Mouse (Mus musculus): ENCODE results near the gene Agrp.

Gene Agrp

DNA sequence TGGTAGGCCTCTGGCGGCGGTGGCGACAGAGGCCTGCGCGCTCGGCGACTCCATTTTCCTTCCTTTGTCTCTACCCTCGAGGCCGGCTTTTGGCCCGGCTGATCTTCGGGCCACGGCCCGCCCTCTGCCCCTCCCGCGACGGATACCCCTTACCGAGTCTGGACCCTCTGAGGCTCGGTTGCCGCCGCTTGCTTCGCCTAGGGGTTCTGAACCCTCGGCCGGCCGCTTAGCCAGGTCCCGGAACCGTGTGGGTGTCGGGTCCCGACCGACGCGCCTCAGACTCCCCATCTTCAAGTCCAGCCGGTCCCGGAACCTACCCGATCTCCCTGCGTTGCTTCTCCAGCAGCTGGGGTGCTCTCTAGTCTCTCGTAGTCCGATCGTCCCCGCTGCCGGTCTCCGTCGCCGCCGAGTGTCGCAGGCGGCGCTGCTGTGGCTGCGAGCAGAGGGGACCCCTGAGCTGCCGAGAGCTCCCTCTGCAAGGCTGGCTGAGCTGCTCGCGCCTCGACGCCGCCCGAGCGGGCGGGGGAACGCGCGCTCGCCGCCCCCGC lies at the start of gene Agrp:
TSS of gene Agrp (minus strand) at position 431 of the 548 bp plus-strand sequence.
- in situ Hi-C loops (cut with MboI, MseI) = no loop called here

DNA sequence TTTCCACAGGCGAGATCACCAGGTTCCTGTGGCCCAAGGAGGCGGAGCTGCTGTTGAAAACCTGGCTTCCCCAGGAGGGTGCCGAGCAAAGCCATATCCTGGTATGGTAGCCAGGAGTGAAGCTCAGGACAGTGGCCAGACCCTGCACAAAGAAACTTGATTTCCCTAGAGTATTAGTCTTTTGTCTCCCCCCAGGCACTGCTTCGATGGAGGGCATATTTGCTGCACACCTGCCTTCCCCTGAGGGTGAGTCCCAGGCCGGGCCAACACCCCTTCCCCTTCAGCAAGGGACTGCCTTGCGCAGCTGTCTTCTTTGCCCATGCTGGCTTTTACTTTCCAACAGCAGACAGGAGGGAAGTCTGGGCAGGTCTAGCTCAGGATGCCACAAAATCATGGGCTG lies 49.4 kb upstream of the Agrp start:
- in situ Hi-C loops (cut with MboI, MseI) = loop anchor here (5.0 kb wide), 1 partner anchor 69 kb away; no protein-coding TSS in a partner anchor

DNA sequence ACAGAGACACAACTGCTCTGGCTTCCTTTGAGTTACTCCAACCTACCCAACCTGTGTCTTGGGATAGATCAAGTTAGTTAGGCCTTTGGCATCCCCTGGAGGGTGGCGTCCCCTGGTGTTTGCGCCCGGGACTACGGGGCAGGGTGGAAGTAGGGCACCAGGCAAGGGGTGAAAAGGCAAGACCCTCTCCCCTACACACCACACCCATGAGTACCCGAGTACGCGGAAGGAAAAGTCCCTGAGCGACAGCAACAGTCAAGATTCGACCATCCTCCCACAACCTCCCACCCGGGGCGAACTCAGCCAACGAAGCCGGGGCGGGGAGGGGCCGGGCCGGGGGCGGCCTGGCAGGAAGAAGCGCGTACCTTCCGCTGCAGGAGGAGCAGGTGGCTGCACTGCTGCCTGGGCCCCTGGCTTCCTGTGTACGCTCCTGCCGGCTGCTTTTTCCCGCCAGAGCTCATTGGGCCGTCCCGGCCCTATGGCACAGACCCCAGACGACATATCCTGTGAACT lies 48.7 kb upstream of the Agrp start, which contains the start of gene Carmil2:
TSS of gene Carmil2 (plus strand) at position 479 of the 513 bp plus-strand sequence.
- in situ Hi-C loops (cut with MboI, MseI) = loop anchor here (5.0 kb wide), 1 partner anchor 69 kb away; no protein-coding TSS in a partner anchor

DNA sequence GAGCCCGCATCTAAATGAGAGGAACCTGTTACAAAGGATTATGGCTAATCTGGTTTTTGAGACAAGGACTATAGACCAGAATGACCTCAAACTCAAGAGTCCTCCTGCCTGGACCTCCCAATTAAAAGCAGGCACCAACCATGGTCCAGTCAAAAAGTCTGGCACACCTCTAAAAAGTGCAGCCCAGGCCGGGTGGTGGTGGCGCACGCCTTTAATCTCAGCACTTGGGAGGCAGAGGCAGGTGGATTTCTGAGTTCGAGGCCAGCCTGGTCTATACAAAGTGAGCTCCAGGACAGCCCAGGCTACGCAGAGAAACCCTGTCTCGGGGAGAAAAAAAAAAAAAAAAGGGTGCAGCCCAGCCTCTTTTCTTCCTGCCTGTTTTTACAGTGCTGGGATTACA lies 48.1 kb upstream of the Agrp start:
- in situ Hi-C loops (cut with MboI, MseI) = loop anchor here (5.0 kb wide), 1 partner anchor 68 kb away; no protein-coding TSS in a partner anchor

DNA sequence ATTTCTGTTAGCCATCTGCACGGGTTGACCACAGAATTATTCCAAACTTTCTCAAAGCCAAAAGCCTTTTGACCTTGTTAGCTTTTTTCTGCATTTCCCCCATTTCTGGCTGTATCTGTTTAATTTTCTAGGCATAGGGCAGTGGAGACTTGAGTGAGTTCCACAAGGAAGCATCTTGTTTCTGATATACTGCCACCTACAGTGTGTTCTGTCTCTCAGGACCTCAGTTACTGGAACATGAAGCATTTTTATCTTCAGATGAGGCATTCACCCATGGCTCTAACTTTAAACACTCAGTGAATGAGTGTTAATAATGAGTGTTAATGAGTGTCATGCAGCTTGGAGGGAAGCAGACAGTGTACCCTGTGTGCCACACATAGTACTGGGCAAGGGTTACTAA lies 40.7 kb upstream of the Agrp start:
- in situ Hi-C loops (cut with MboI, MseI) = no loop called here

DNA sequence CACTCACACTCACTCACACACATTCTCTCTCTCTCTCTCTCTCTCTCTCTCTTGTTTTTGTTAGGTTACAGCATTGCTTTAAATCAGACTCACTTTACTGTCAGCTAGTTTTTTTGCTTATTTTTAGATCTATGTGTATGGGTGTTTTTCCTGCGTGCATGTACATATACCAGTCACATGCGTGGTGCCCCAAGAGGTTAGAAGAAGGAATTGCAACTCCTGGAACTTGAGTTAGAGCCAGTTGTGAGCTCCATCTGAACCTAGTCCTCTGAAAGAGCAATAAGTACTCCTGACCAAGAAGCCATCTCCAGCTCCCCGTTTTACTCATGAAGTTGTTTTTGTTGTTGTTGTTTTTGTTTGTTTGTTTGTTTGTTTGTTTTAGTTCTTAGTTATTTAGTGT lies 24.0 kb upstream of the Agrp start:
- in situ Hi-C loops (cut with MboI, MseI) = no loop called here

DNA sequence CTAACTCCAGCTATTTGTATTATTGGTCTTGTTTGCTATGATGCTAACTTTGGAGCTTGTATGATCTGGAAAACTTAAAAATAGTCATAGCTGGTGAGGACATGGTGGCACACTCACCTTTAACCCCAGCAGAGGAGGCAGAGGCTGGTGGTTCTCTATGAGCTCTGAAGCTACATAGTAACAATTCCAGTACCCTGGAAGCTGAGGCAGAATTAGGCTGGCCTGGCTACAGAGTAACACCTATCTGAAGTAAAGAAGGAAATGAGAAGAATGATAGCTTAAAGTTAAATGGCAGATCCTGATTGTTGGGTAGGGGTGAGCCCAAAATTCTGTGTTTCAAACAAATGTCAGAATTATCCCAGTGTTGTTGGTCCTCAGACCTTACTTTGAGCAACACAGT lies 20.4 kb upstream of the Agrp start:
- in situ Hi-C loops (cut with MboI, MseI) = no loop called here

DNA sequence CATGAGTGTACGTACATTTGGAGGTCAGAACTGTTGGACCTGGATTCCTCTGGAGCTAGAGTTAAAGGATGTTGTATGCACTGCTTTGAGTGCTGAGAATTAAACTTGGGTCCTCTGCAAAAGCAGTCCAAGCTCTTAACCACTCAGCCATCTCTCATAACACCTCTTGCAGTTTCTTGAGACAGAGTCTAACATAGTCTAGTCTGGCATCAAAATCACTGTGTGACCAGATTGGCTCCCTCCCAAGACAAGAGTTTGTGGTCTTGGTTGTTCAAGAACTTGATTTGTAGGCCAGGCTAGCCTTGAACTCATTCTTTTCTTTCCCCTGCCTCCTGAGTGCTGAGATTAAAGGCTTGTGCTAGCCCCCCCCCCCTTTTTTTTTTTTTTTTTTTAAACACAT lies 11.7 kb upstream of the Agrp start:
- in situ Hi-C loops (cut with MboI, MseI) = loop anchor here (5.0 kb wide), 1 partner anchor 37 kb away; no protein-coding TSS in a partner anchor

DNA sequence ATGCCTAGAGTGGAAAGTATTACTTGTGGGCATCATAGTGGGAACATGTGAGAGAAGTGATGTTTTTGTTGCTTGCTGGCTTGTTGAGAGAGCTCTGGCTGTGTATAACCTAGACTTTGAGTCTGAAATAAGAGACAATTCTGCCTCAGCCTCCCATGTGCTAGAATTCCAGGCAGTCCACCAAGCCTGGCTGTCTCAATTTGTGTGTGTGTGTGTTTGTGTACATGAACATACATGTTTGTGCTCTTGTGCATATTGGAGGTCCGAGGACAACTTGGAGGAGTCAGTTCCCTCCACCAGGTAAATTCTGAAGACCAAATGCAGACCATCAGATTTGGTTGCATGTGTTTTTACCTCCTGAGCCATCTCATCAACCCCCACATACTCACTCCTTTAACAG lies 8.0 kb upstream of the Agrp start:
- in situ Hi-C loops (cut with MboI, MseI) = loop anchor here (5.0 kb wide), 1 partner anchor 33 kb away; no protein-coding TSS in a partner anchor

DNA sequence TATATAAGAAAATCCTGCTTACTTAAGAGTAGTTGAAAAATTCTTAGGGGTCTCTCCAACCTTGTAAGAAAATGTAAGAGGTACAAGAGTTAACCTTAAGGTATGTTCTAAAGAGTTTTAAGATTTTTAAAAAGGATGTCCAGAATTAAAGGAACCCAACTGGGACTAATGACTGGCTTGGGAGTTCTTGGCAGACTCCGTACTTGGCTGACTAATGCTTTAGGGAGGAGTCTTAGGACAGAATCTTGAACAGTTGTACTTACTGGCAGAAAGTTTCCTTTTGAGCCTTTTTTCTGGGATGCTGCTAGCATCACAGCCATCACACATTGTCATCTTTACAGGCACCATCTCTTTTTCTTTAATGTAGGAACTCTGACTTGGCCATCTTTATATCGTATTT lies 3.3 kb upstream of the Agrp start:
- in situ Hi-C loops (cut with MboI, MseI) = no loop called here

DNA sequence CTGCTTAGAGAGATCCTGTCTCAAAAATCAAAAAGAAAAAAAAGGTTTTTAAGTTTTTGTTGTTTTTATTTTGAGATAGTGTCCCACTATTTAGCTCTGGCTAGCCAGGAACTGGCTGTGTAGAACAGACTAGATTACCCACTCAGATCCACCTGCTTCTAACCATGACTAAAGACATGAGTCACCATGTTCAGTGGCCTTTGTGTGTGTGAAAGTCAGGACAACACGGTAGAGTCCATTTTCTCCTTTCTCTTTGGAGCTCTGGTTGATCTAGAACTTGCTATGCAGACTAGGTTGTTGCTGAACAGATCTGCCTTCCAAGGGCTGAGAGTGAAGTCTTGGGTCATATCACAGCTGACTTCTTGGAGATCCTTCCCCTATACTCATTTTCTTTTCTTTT lies 2.6 kb upstream of the Agrp start:
- in situ Hi-C loops (cut with MboI, MseI) = no loop called here

DNA sequence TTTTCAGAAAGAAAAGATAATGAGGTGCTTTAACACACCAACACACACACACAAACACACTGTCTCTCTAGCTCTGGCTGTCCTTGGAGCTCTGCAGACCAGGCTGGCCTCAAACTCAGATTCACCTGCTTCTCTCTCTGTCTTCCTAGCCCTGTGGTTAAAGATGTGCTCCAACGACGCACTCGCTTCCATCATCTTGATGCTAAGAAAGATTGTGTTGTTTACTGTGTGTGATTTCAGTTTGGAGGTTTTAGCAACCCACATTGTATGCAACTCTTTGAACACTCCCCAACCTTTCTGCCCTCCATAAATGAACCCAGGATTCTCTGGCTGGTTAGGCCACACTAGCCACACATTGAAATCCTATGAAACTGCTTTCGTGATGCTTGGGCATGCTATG lies 1.3 kb upstream of the Agrp start:
- in situ Hi-C loops (cut with MboI, MseI) = no loop called here

DNA sequence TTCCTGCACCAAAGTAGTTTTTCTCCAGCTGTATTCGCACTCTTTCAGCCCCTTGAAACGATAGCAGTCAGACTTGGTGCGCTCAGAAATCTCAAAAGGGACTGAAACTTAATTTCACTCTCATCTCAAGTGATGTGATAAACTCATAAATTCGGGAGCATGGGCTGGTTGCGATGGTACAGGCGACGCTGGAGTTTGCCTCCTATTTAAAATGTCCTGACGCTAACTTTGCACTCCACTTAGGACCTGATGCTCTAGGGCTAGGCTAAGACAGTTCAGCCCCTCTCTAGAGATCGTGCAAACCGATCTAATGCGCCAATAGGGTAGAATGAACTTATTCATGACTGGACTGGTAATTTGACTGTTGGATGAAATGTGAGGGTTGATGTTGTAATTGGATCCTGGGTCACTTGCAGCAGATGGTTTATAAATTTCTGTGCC lies 428 bp upstream of the Agrp start:
- in situ Hi-C loops (cut with MboI, MseI) = no loop called here

DNA sequence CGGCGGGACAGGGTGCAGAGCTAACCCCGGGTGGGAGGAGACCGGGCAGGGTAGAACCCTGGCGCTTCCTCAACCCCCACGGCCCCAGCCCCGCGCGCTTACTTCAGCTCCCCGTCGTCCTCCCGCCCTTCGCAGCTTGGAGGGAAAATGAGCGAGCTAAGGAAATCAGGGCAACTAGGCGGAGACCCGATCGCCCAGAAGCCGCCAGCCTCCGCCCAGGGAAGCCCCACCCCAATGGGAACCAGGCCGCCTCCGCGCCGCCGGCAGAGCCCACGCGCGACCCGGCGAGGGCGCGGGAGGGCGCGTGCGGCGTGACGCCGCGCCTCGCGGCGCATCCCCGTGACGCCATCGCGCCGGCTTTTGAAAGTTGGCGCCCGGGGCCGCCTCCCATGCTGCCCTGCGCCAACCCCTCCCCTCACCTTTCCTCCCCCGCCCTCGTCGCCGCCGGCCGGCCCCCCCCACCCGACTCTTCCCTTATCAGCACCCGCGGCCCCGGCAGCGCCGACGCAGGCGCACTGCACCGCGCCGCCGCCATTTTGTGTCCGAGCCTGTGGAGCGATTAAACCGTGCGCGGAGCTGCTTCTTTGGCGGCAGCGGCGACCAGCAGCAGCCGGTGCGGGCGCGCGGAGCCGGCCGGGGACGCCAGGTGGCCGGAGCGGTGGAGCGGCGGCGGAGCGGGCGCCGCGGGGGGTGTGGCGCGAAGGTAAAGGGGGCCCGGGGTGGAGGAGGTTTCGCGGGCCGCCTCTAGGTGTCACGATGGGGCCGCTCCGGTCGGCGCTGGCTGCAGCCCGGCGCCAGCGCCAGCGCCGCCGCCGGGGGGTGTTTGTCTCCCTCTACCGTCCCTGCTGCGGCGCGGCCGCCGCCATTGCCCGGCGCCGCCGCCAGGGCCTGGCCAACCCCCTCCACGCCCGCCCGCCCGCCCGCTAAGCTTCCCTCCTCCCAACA lies 903 bp downstream of the Agrp start, which contains the start of gene Ctcf:
TSS of gene Ctcf (plus strand) at position 551 of the 945 bp plus-strand sequence.
- in situ Hi-C loops (cut with MboI, MseI) = no loop called here

DNA sequence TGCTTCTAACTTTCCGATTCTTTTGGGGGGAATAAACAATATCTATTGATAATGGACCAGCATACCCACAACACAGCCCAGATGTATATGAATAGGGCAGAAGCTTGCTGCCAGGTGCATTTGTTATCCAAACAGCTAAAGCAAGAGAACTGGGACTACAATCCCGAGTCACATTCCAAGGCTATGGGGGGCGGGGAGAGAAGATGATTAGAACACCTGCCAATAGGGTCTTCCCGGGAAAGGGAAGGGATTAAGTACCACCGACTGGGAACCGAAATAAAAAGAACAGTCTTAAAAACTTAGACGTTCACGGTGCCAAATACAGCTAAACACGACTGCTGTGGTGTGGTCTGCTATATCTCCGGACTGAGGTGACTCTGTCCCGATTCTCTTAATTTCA lies 1.7 kb downstream of the Agrp start:
- in situ Hi-C loops (cut with MboI, MseI) = no loop called here

DNA sequence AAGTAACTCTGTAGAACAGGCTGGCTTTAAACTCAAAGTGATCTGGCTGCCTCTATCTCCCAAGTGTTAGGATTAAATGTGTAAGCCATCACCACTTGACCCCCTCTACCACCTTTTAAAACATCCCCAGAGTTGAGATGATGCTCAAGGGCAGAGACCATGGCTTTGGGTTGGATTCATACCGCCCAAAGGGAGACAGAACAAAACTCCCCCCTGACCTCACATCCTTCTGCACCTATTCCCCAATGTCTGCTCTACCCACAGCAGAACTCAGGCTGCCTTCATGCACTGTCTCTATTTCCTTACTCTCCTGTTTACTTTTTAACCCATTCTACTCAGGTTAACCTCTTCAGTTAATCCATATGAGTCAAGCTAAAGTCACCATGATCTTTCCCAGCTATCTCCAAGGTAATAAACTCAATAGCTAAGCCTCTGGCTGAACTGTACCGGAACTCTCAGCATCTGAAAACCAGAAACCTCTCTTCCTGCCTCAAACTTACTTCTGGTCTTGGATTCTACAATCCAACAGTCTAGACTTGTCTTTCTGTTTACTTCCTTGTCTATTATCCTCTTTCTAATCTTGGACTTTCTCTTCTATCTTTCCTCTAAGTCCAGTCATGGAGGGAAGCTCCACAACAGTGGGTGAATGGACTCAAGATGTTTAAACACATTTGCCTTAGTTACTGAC lies 2.3 kb downstream of the Agrp start:
- in situ Hi-C loops (cut with MboI, MseI) = no loop called here

DNA sequence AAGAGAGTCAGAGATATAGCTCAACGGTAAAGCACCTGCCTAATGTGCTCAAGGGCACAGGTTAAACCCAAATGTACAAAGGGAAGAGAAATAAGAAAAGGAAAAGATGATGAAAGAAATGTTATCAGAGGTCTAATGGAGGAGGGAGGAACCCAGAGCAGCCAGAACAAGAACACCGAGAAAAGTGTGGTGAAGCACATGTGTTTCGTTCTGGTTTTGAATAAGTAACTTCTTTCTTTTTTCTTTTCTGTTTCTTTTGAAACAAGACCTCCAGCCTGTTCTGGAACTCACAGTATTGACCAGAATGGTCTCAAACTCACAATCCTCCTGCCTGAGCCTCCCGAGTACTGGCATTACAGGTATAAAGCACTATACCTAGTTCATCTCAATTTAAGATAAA lies 7.9 kb downstream of the Agrp start:
- in situ Hi-C loops (cut with MboI, MseI) = no loop called here

DNA sequence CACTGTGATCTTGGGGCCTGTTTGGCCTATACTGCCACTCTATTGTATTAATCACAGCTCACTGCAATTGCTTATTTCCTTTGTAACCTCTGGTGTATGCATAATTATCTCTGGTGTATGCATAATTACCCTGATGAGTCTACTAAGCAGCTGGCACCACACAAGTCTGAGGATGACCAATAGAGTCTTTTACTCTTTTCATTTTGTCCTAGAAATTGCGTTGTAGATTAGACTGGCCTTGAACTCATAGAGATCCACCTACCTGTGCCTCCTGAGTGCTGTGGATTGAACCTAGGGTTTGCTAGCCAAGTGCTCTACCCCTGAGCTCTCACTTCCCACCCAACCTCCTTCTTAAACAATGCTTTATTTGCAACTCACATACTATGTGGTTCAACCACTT lies 11.1 kb downstream of the Agrp start:
- in situ Hi-C loops (cut with MboI, MseI) = no loop called here

DNA sequence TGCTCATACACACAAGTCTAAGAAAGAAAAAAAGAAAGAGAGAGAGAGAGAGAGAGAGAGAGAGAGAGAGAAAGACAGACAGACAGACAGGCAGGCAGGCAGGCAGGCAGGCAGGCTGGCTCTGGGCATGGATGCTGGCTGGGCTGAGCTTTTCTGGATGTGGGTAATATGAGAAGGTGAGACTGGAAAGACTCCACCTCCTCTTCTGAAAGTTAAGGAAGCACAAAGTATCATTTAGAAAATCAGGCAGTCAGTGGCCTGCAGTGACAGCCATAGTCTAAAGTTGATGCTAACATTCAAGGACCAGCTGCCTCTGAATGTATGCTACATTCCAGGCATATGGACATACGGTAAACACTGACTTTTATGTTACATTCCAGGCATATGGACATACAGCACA lies 12.4 kb downstream of the Agrp start:
- in situ Hi-C loops (cut with MboI, MseI) = no loop called here

DNA sequence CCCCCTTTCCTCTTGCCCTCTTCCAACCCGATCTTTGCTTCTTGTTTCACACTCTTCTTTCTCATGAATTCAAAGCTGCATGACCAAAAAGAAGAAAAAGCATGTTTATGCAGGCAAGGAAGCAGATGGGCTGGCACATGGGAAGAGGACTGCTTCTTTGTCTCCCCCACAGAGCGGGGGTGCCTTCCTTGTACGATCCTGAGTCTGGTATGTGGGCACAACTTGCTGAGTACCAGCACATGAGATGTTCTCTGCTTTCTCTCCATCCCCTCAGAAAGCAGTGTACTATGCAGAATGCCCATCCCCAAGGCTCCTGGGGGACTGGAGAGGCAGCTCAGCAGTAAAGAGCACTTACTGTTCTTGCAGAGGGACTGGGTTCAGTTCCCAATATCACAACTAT lies 12.8 kb downstream of the Agrp start:
- in situ Hi-C loops (cut with MboI, MseI) = no loop called here

DNA sequence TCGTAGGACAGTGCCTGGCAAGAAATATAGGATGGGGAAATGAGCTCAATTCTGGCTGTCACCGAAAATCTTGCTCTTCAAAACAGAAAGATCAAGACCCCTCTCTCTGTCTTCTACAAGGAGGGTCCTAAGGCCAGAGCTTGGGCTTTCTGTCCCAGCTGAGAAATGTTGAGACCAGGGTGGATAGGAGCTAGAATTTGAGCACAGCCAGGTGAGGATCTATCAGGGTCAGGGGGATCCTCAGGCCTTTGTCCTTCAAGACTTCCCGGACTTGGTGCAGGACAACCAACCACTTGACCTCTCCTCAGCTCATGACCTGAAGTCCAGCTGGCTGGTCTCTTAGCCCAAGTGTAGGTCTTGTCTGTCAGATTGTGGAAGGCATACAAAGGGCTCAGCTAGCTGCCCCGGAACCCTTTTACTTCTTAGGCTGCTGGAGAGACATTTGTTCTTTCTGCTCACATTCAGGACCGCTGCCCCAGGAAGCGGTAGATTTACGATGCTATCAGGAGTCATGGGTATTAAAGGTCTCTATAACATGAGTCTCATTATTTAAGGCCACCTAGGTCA lies 13.4 kb downstream of the Agrp start:
- in situ Hi-C loops (cut with MboI, MseI) = no loop called here

DNA sequence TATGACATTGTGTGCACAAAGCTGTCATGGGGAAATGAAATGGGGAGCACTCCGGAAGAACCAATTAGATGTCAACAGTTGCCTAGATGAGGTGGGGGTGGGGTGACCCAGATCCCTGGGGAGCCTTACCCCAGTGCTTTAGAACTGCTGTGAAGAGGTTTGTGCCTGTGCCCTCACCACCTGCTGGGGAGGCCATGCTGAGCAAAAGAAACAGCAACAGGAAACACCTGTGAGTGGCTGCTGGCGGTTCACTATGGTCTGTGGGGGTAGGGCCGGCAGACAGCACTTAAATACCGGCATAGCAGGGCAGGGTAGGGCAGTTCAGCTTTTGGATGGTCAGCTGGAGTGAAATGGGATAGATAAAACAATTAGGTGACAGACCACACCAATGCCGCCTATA lies 14.1 kb downstream of the Agrp start:
- in situ Hi-C loops (cut with MboI, MseI) = no loop called here

Data from regulatory T cell (primary cell).